Mouse (Mus musculus): ENCODE measurements around the gene Trip12. TPM values are rescaled to one million over a fixed set of nuclear protein-coding genes. Genes with fewer than 3 reads are reported as not detected.

The Trip12 gene
- polyA plus RNA-seq, 1 experiment from 2014 or later = 40.7 TPM

DNA sequence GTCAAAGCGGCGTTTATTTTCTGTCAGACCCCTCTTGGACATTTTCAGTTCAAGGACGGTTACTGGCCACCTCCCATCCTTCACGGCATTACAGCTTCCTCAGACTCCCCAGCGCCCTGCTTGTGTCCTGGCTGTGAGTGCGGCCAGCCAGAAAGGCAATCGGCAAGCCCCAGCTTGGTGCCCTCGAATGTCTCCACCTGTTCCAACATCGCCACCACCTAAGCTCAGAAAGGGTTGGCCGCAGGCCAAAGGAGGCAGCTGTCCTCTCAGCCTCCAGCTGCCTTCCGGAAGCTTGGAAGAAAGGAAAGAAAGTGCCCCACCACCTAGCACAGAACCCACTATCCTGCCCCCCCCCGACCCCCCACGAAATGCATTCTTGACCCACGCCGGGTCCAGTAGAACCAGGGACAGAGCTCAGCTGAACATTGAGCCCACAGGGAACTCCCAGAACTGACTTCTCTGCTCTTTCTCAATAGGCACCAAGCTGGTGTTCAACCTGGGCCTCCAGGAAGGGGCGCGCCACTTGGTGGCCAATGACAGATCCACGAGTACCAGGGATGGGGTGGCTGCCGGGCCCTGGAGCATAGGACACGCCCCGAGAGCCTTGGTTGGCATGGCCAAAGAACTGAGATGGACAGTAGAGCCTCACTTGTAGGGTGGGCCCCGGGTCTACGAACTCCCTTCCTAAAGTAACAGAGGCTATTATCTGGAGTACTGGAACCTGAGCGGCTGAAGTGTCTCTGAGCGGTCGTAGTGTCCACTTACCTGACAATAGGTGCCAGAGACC, 145.4 kb downstream of the Trip12 start:
- WGBS = 15% methylated on average over 26 of the region's 26 CpGs
- TF ChIP-seq CTCF (IDR thresholded peaks at IDR 0.05; ENCODE audit: low read depth) = no peak
- Histone ChIP-seq H3K9ac (ENCODE audit: low read depth, low read length) (no peak overlapping the region), H3K36me3 (ENCODE audit: control insufficient read depth, insufficient read depth) (no peaks in the 10 kb centered on the region), H3K27ac (ENCODE audit: low read depth, low read length) (no peak overlapping the region), H3K9me3 (ENCODE audit: control insufficient read depth) (no peaks in the 10 kb centered on the region), H3K27me3 (replicated peaks; ENCODE audit: control insufficient read depth, insufficient read depth, low read length) (peaks cover 23% of the 10 kb centered on the region), H3K4me2 (replicated peaks; ENCODE audit: low read depth) (peak overlapping the region; percentile 66), H3K4me1 (replicated peaks; ENCODE audit: control insufficient read depth, insufficient read depth, low read length) (no peaks in the 10 kb centered on the region), H3K4me3 (ENCODE audit: low read depth, low read length) (peak overlapping the region; percentile 38)
- ATAC-seq = no peak

DNA sequence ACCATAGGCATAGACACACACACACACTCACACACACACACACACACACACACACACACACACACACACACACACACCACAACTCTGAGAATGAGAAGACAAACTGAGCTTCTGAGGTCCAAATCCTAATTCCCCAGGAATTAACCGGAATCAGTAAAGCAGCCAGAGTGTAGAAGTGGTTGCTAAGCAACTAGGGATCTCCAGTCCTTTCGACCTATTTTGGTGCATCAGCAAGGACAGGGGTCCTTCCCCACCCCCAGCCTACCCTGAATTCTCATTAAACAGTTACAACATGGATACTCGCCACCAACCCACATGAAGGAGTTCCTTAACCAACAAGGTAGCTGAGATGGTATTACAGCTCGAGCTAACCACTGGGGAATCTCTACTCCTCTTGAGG, 162.4 kb downstream of the Trip12 start:
- no peak overlapping the region for H3K27ac ChIP-seq (ENCODE audit: low read depth, low read length)
- no peaks in the 10 kb centered on the region for H3K36me3 ChIP-seq (ENCODE audit: control insufficient read depth, insufficient read depth)
- H3K9me3 ChIP-seq (ENCODE audit: control insufficient read depth) = no peaks in the 10 kb centered on the region
- no peak overlapping the region for H3K9ac ChIP-seq (ENCODE audit: low read depth, low read length)
- H3K27me3 ChIP-seq (replicated peaks; ENCODE audit: control insufficient read depth, insufficient read depth, low read length) = no peaks in the 10 kb centered on the region
- no peak for TF ChIP-seq CTCF (IDR thresholded peaks at IDR 0.05; ENCODE audit: low read depth)
- WGBS = 62% methylated on average over 4 of the region's 4 CpGs
- H3K4me1 ChIP-seq (replicated peaks; ENCODE audit: control insufficient read depth, insufficient read depth, low read length) = no peaks in the 10 kb centered on the region
- no peak overlapping the region for H3K4me3 ChIP-seq (ENCODE audit: low read depth, low read length)
- no peak for ATAC-seq
- no peak overlapping the region for H3K4me2 ChIP-seq (replicated peaks; ENCODE audit: low read depth)

Small RNAs within 50 kb of the gene (microRNA-seq; reads per million reads assigned to microRNA genes)
- gene Mir5126 = not detected

Other genes starting within 250 kb of the Trip12 start
- gene Dner, start 144.3 kb downstream of the Trip12 start, polyA plus RNA-seq (2015; fragmentation: Nextera tagmentation; extraction: Ambion mirVana) = 2.1 and 2.7 TPM in 2 replicates
- 14.4 and 18.5 TPM in 2 replicates for gene Fbxo36, start 675 bp downstream of the Trip12 start, polyA plus RNA-seq (2015; fragmentation: Nextera tagmentation; extraction: Ambion mirVana)
- gene Slc16a14, start 94.6 kb upstream of the Trip12 start, polyA plus RNA-seq (2015; fragmentation: Nextera tagmentation; extraction: Ambion mirVana) = 0.04 TPM in 1 of 2 replicates, not detected in the other